Mouse (Mus musculus): ENCODE measurements around the gene S100pbp.

- TF ChIP-seq CTCF (IDR thresholded peaks at IDR 0.05; ENCODE audit: insufficient read depth, low read depth, low read length) (no peak), POLR2A (IDR thresholded peaks at IDR 0.05; ENCODE audit: insufficient read depth, low read depth, low read length) (no peak)
Measured at GRCm38 (mm10) chr4:129172529-129172928, 17.0 kb downstream of the S100pbp start.
